Mouse (Mus musculus): ENCODE measurements around the gene Krtap9-1.

DNA sequence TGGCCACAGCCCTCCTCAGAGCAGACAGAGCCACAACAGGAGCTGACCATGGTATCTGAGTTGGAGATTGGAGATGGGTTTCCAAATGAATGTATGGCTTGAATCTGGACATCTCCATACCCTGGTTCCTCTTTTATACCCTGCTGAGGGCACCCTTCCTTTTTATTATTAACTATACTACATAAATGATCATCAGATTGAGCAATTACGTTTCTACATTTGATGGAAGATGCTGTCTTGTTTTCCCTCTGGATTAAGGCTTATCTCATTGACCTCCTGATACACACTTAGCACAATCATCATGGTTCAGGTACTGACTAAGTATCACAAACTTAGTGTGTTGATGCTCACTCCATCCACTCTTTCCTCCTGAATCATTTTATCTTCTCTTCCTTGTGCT, 35.2 kb upstream of the Krtap9-1 start, which contains the start of gene 2300003K06Rik:
- no peak for TF ChIP-seq CTCF (IDR thresholded peaks at IDR 0.05)
- no peak for TF ChIP-seq EP300 (IDR thresholded peaks at IDR 0.05)

All from lung, postnatal 0 days (tissue).